Mouse (Mus musculus): ENCODE results near the gene Rnf144b.

- TF ChIP-seq CTCF (IDR thresholded peaks at IDR 0.05; ENCODE audit: extremely low read depth, insufficient read length, insufficient replicate concordance, low read depth, low read length) = no peak
- no peak for TF ChIP-seq POLR2A (IDR thresholded peaks at IDR 0.05; ENCODE audit: low read depth, low read length)
Observed at GRCm38 (mm10) chr13:47100587-47100986, 21.9 kb upstream of the Rnf144b start.
